In the genomic region with DNA sequence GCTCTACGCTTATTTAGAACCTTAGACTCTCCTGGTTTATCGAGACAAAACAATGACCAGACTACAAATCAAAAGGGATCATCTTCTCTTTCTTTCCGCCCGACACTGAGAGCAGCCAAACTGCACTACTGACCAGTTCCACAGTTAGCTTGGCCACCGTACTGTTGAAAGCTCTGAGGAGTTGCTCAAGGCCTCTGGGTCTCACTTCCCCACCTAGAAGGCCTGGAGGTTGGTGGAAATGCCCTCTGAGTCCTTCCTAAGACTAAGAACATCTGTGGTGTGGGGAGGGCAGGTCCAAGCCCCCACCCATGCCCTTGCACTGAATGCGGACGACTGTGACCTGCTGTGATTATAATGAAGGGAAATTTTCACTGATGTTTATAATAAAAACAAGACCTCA, we compare ENCODE assay signal across 35 mouse cellular contexts. TPM values are rescaled to one million over a fixed set of nuclear protein-coding genes. Genes with fewer than 3 reads are reported as not detected.
"Had no signal": no experiment of that assay in that cellular context is flagged by ENCODE, and none has a peak within 500 bp of the region (broad histone marks: within the 10 kb centered on the region; RNA-seq: fewer than 3 reads in every experiment).

No protein-coding gene starts in this region.

- H3K36me3 ChIP-seq: intestine, embryonic 15.5 days had no signal

- H3K4me1 ChIP-seq: heart, embryonic 12.5 days; heart, embryonic 13.5 days; heart, embryonic 15.5 days; intestine, embryonic 15.5 days; kidney, embryonic 15.5 days had no signal

- H3K27me3 ChIP-seq: heart, embryonic 13.5 days; heart, embryonic 15.5 days; hindbrain, embryonic 12.5 days; hindbrain, embryonic 13.5 days; hindbrain, embryonic 15.5 days; intestine, embryonic 15.5 days; kidney, embryonic 15.5 days had no signal

- H3K9ac ChIP-seq: heart, embryonic 12.5 days; heart, embryonic 13.5 days; heart, embryonic 15.5 days; hindbrain, embryonic 13.5 days; hindbrain, embryonic 14.5 days; hindbrain, embryonic 15.5 days; intestine, embryonic 15.5 days; kidney, embryonic 15.5 days had no signal

- H3K4me2 ChIP-seq: heart, embryonic 11.5 days; heart, embryonic 12.5 days; heart, embryonic 13.5 days; heart, embryonic 15.5 days; hindbrain, embryonic 12.5 days; hindbrain, embryonic 13.5 days; hindbrain, embryonic 14.5 days; hindbrain, embryonic 15.5 days; intestine, embryonic 15.5 days; kidney, embryonic 15.5 days had no signal

- H3K27ac ChIP-seq: heart, embryonic 13.5 days; heart, embryonic 15.5 days; hindbrain, embryonic 10.5 days; hindbrain, embryonic 12.5 days; hindbrain, embryonic 13.5 days; hindbrain, embryonic 14.5 days; hindbrain, embryonic 15.5 days; hindbrain, postnatal 0 days; intestine, embryonic 15.5 days; kidney, embryonic 15.5 days; kidney, postnatal 0 days; layer of hippocampus, adult 2 months; left cerebral cortex, adult 2 months had no signal

- H3K9me3 ChIP-seq: heart, embryonic 15.5 days; hindbrain, embryonic 13.5 days; hindbrain, embryonic 15.5 days; intestine, embryonic 15.5 days had no signal

- ATAC-seq: hindbrain, embryonic 16.5 days; hindbrain, postnatal 0 days; inflammation-experienced regulatory T-cells, adult 6 months; intestine, embryonic 15.5 days; intestine, embryonic 16.5 days; intestine, postnatal 0 days had no signal

- H3K4me3 ChIP-seq: heart, embryonic 12.5 days; heart, embryonic 13.5 days; heart, embryonic 15.5 days; hindbrain, embryonic 10.5 days; hindbrain, embryonic 12.5 days; hindbrain, embryonic 13.5 days; hindbrain, embryonic 15.5 days; intestine, embryonic 15.5 days; kidney, embryonic 15.5 days; layer of hippocampus, adult 2 months; left cerebral cortex, adult 2 months had no signal

- DNase-seq: heart, postnatal 10 days; heart, postnatal 14 days; heart, postnatal 36 days; heart, postnatal 4 days; kidney, adult 11 months; kidney, adult 18-20 months; kidney, adult 2 months; kidney, adult 8-10 months; kidney, adult 9 months; kidney, postnatal 10 days; kidney, postnatal 14 days; kidney, postnatal 25 days; kidney, postnatal 36 days; kidney, postnatal 4 days; layer of hippocampus, adult 9-11 months; layer of hippocampus, postnatal 36 days had no signal

RNA-seq across cellular contexts. Expression of a gene that starts 9.1 kb away (rescaled TPM):
- polyA plus RNA-seq: inflammation-experienced regulatory T-cells, adult 6 months had no signal
